Mouse (Mus musculus) layer of hippocampus, adult 9-10 months (tissue): ENCODE results near the gene Osbp.

Experiments
- DNase-seq: peaks from one replicate; pipeline ENCODE4 v3.0.0; 2022; ENCODE audit warnings: low spot score

The Osbp gene

GRCm38 (mm10) chr19:12011560-12012556 is 46.1 kb downstream of the Osbp start:
- peak; percentile 92 for DNase-seq

- no peak for DNase-seq
Observed at GRCm38 (mm10) chr19:12012615-12013014, 46.9 kb downstream of the Osbp start.

GRCm38 (mm10) chr19:12013228-12013627 is 47.5 kb downstream of the Osbp start:
- no peak for DNase-seq

- DNase-seq, result no peak
Observed at GRCm38 (mm10) chr19:12015708-12016107, 50.0 kb downstream of the Osbp start.

- no peak for DNase-seq
Observed at GRCm38 (mm10) chr19:12016192-12016591, 50.5 kb downstream of the Osbp start.

DNA sequence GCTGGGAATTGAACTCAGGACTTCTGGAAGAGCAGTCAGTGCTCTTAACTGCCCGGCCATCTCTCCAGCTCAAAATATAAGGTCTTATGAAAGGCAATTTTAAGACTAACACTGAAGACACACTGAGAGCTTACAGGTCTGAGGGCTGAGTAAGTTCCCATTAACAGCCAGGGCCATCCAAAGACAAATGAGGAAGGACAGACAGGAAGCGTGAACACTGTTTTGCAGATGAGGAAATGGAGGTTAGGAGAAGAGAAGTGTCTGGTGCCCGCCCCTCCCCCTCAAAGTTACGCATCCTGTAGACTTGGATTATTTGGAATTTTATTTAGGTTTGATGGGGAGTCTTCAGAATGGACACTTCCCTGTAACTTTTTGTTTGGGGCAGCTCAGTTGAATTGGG is 58.4 kb downstream of the Osbp start:
- DNase-seq, result no peak

DNA sequence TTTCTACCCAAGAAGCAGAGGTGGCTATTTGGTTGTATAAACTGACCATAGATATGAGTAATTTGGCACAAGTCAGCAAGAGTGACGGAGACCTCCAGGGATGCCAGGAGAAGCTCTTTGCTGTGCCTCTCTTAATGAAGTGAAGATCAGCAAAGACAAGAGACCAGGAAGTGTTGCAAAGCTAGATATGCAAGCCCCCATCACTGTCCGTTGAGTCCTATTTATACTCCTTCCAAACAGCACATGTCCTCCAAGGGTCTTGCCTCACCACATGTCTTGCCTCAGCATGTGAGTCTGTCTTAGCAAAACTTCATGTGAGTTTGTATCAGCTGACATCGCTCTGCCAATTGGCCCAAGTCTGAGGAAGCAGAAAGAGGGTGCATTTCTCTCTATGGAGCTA is 59.6 kb downstream of the Osbp start:
- no peak for DNase-seq

DNA sequence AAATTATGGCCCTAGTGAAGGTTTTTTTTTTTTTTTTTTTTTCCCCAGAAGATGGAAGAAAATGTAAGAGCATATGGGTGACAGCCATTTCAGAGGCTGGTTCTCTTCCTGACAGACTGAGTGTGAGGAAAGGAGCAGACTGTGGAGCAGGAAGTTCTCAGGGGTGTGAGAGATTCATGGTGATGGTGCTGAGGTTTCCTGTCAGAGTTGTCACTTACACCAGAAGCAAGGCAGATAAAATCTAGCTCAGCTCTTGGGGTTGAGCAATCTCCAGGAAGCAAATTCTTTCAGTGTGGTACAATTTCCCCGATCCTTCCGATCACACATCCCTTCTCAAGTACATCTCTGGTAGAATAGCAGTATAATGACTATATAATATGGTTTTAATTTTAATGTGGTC is 60.9 kb downstream of the Osbp start:
- DNase-seq, result no peak

DNA sequence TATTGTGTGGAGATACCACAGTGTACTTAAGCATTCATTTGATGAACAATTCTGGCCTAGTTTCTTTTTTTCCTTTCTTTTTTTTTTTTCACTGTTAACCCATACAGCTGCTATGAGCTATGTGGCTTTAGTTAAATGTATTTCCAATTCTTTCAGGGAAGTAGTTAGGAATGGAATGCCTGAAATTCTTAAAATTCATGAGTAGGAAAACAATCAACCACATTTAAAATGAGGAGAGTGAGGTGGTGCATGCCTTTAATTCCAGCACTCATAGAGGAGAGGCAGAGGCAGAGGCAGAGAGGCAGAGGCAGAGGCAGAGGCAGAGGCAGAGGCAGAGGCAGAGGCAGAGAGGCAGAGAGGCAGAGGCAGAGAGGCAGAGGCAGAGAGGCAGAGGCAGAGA is 72.0 kb downstream of the Osbp start:
- no peak for DNase-seq

- no peak for DNase-seq
Observed at GRCm38 (mm10) chr19:12041217-12041616, 75.5 kb downstream of the Osbp start, which contains the start of gene Olfr1423. Gene Olfr1423 (minus strand): TSS chr19:12041317.

DNA sequence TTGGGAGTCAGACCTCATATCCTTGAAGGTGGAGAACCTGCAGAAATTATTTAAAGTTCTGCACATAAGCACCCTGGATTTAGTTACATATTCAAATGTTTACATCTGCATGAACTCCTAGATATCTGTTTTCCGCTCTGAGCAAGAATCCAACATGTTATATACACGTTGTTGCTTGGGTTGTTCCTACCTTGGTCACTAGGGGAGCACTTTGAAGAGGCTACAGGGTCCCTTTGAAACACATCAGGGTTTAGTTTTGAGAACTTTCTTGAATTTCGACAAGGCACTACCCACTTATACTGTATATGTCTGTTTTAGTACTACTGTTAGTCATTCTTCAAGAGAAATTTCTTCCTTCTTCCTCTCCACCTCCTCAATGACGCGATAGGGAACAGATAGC is 77.4 kb downstream of the Osbp start:
- no peak for DNase-seq
